Mouse (Mus musculus) ES-CJ7 (cell line): ENCODE results near the gene Rsad2.
"Not testable (repeated sequence)": the region's sequence is repeated elsewhere in the genome, so short reads cannot be mapped to it uniquely, and the experiment has no call there.

Experiments used
- DNase-seq: peaks from one replicate; pipeline ENCODE4 v3.0.0; 2011; ENCODE audit warnings: low read depth, low spot score

Rsad2 gene

GRCm38 (mm10) chr12:26446377-26447045 is 9.7 kb downstream of the Rsad2 start:
- DNase-seq = no peak

- DNase-seq = no peak
Measured at GRCm38 (mm10) chr12:26444511-26444910, 11.7 kb downstream of the Rsad2 start.

GRCm38 (mm10) chr12:26444054-26444453 is 12.2 kb downstream of the Rsad2 start:
- DNase-seq = peak; percentile 25

- no peak for DNase-seq
Measured at GRCm38 (mm10) chr12:26439366-26439765, 16.9 kb downstream of the Rsad2 start.

- no peak for DNase-seq
Measured at GRCm38 (mm10) chr12:26437950-26438349, 18.3 kb downstream of the Rsad2 start.

- no peak for DNase-seq
Measured at GRCm38 (mm10) chr12:26436334-26436733, 19.9 kb downstream of the Rsad2 start.

- DNase-seq = not testable (repeated sequence)
Measured at GRCm38 (mm10) chr12:26428771-26429170, 27.5 kb downstream of the Rsad2 start.

- DNase-seq = peak; percentile 40
Measured at GRCm38 (mm10) chr12:26424841-26425240, 31.4 kb downstream of the Rsad2 start.

- no peak for DNase-seq
Measured at GRCm38 (mm10) chr12:26418322-26418721, 37.9 kb downstream of the Rsad2 start.

- DNase-seq = no peak
Measured at GRCm38 (mm10) chr12:26416636-26417295, 39.5 kb downstream of the Rsad2 start.

- DNase-seq = peak; percentile 73
Measured at GRCm38 (mm10) chr12:26415104-26415771, 41.0 kb downstream of the Rsad2 start, which contains the start of gene Rnf144a. Rnf144a (minus strand) TSS chr12:26415254.

- no peak for DNase-seq
Measured at GRCm38 (mm10) chr12:26414451-26415103, 41.7 kb downstream of the Rsad2 start.

- peak; percentile 2 for DNase-seq
Measured at GRCm38 (mm10) chr12:26413961-26414411, 42.3 kb downstream of the Rsad2 start.

GRCm38 (mm10) chr12:26412802-26413201 is 43.5 kb downstream of the Rsad2 start:
- DNase-seq = no peak

- no peak for DNase-seq
Measured at GRCm38 (mm10) chr12:26411841-26412450, 44.3 kb downstream of the Rsad2 start.

- no peak for DNase-seq
Measured at GRCm38 (mm10) chr12:26410443-26410842, 45.8 kb downstream of the Rsad2 start.

- no peak for DNase-seq
Measured at GRCm38 (mm10) chr12:26408707-26409106, 47.5 kb downstream of the Rsad2 start.

GRCm38 (mm10) chr12:26404781-26405702 is 51.2 kb downstream of the Rsad2 start:
- no peak for DNase-seq

- DNase-seq = no peak
Measured at GRCm38 (mm10) chr12:26403372-26404125, 52.7 kb downstream of the Rsad2 start.
